Mouse (Mus musculus) lung, embryonic 15.5 days (tissue): ENCODE measurements around the gene Tspan9. TPM values are rescaled to one million over a fixed set of nuclear protein-coding genes. Genes with fewer than 3 reads are reported as not detected.

Experiments
- ATAC-seq: fragments of 200-750 bp; cut with Nextera tagmentation; 2 replicates; pipeline ENCODE4 v1.8.0; 2017; ENCODE audit warnings: moderate number of reproducible peaks, borderline replicate concordance; ENCODE audit not compliant: low FRiP score, low TSS enrichment; ENCODE audit errors: extremely low read depth
- H3K27ac ChIP-seq: fragments of 300-500 bp; sonication (generic); 2 replicates; pipeline ENCODE4 v1.5.1; 2015; ENCODE audit warnings: moderate library complexity, mild to moderate bottlenecking, inconsistent platforms
- H3K27me3 ChIP-seq: fragments of 300-500 bp; sonication (generic); 2 replicates; pipeline ENCODE4 v1.6.1; 2015; ENCODE audit warnings: inconsistent platforms
- H3K36me3 ChIP-seq: fragments of 300-500 bp; sonication (generic); 2 replicates; pipeline ENCODE4 v1.6.1; 2015; ENCODE audit warnings: inconsistent platforms
- H3K4me1 ChIP-seq: fragments of 300-500 bp; sonication (generic); 2 replicates; pipeline ENCODE4 v1.6.1; 2015; ENCODE audit warnings: inconsistent platforms
- H3K4me2 ChIP-seq: fragments of 300-500 bp; sonication (generic); 2 replicates; pipeline ENCODE4 v1.6.1; 2015; ENCODE audit warnings: inconsistent platforms, mild to moderate bottlenecking, moderate library complexity
- H3K4me3 ChIP-seq: fragments of 300-500 bp; sonication (generic); 2 replicates; pipeline ENCODE4 v1.5.1; 2015; ENCODE audit warnings: mild to moderate bottlenecking, inconsistent platforms
- H3K9ac ChIP-seq: fragments of 300-500 bp; sonication (generic); 2 replicates; pipeline ENCODE4 v1.6.1; 2015; ENCODE audit warnings: inconsistent platforms
- H3K9me3 ChIP-seq: fragments of 300-500 bp; sonication (generic); 2 replicates; pipeline ENCODE4 v1.6.1; 2016; ENCODE audit warnings: inconsistent platforms
- WGBS: fragments of 180-500 bp; shearing (Covaris S2); methylation state at CpG from one replicate; pipeline ENCODE4 v1.1.7; 2015; 5-methylcytosine and 5-hydroxymethylcytosine counted together
- polyA plus RNA-seq: library from polyadenylated mRNA; unstranded; fragments of >200 nt; fragmentation: Nextera tagmentation; extraction: Ambion mirVana; gene quantifications from 2 replicates; pipeline ENCODE4 v1.2.1, GENCODE M21; 2015

Tspan9 gene
- polyA plus RNA-seq, 1 experiment from 2014 or later: 130 TPM

GRCm38 (mm10) chr6:127949885-127950284 is 193.5 kb downstream of the Tspan9 start:
- H3K4me3 ChIP-seq: no peak overlapping the region
- WGBS: 87% methylated on average over 7 of the region's 7 CpGs
- no peak for ATAC-seq

GRCm38 (mm10) chr6:127948656-127949055 is 194.7 kb downstream of the Tspan9 start:
- ATAC-seq: no peak
- Histone ChIP-seq H3K27me3 (no peaks in the 10 kb centered on the region), H3K9me3 (no peaks in the 10 kb centered on the region), H3K9ac (no peak overlapping the region), H3K27ac (no peak overlapping the region), H3K4me3 (no peak overlapping the region), H3K4me1 (no peaks in the 10 kb centered on the region), H3K4me2 (no peak overlapping the region), H3K36me3 (no peaks in the 10 kb centered on the region)
- WGBS: 75% methylated on average over 9 of the region's 9 CpGs

More at GRCm38 (mm10) chr6:127949885-127950284, 193.5 kb downstream of the Tspan9 start:
- Histone ChIP-seq H3K4me2 (no peak overlapping the region), H3K27ac (no peak overlapping the region), H3K9me3 (no peaks in the 10 kb centered on the region), H3K27me3 (no peaks in the 10 kb centered on the region), H3K4me1 (no peaks in the 10 kb centered on the region), H3K9ac (no peak overlapping the region), H3K36me3 (no peaks in the 10 kb centered on the region)

- Histone ChIP-seq H3K4me1 (no peaks in the 10 kb centered on the region), H3K9ac (no peak overlapping the region), H3K27me3 (no peaks in the 10 kb centered on the region), H3K27ac (no peak overlapping the region), H3K4me3 (no peak overlapping the region), H3K36me3 (no peaks in the 10 kb centered on the region), H3K9me3 (no peaks in the 10 kb centered on the region), H3K4me2 (no peak overlapping the region)
- ATAC-seq: no peak
- 55% methylated on average over 9 of the region's 9 CpGs for WGBS
These were observed 197.7 kb downstream of the Tspan9 start for GRCm38 (mm10) chr6:127945725-127946124.

GRCm38 (mm10) chr6:127942421-127942820 is 201.0 kb downstream of the Tspan9 start:
- no peaks in the 10 kb centered on the region for H3K4me1 ChIP-seq
- H3K27me3 ChIP-seq: no peaks in the 10 kb centered on the region
- 84% methylated on average over 8 of the region's 8 CpGs for WGBS
- no peak for ATAC-seq
- no peak overlapping the region for H3K9ac ChIP-seq
- no peaks in the 10 kb centered on the region for H3K36me3 ChIP-seq
- no peaks in the 10 kb centered on the region for H3K9me3 ChIP-seq
- H3K4me2 ChIP-seq: no peak overlapping the region
- H3K4me3 ChIP-seq: no peak overlapping the region
- no peak overlapping the region for H3K27ac ChIP-seq

GRCm38 (mm10) chr6:127935105-127935504 is 208.3 kb downstream of the Tspan9 start:
- H3K4me3 ChIP-seq: no peak overlapping the region
- H3K4me1 ChIP-seq: peaks cover 13% of the 10 kb centered on the region
- no peaks in the 10 kb centered on the region for H3K9me3 ChIP-seq
- H3K36me3 ChIP-seq: no peaks in the 10 kb centered on the region; the same call in 1 of the 2 replicates
- H3K27ac ChIP-seq: no peak overlapping the region
- no peak overlapping the region for H3K4me2 ChIP-seq
- ATAC-seq: no peak
- H3K27me3 ChIP-seq: no peaks in the 10 kb centered on the region
- H3K9ac ChIP-seq: no peak overlapping the region
- 82% methylated on average over 3 of the region's 3 CpGs for WGBS

- no peak overlapping the region for H3K4me3 ChIP-seq
- no peaks in the 10 kb centered on the region; the same call in 1 of the 2 replicates for H3K36me3 ChIP-seq
- no peak overlapping the region for H3K9ac ChIP-seq
- no peak overlapping the region for H3K27ac ChIP-seq
- no peak overlapping the region for H3K4me2 ChIP-seq
- no peaks in the 10 kb centered on the region for H3K27me3 ChIP-seq
- peaks cover 13% of the 10 kb centered on the region for H3K4me1 ChIP-seq
- H3K9me3 ChIP-seq: no peaks in the 10 kb centered on the region
- no peak for ATAC-seq
- 93% methylated on average over 5 of the region's 5 CpGs for WGBS
These were observed 209.6 kb downstream of the Tspan9 start for GRCm38 (mm10) chr6:127933841-127934240.

GRCm38 (mm10) chr6:127932697-127933096 is 210.7 kb downstream of the Tspan9 start:
- Histone ChIP-seq H3K4me1 (peaks cover 17% of the 10 kb centered on the region), H3K9me3 (no peaks in the 10 kb centered on the region), H3K27me3 (no peaks in the 10 kb centered on the region), H3K9ac (no peak overlapping the region), H3K27ac (no peak overlapping the region), H3K4me2 (no peak overlapping the region), H3K4me3 (no peak overlapping the region), H3K36me3 (no peaks in the 10 kb centered on the region; the same call in 1 of the 2 replicates)
- WGBS: 24% methylated on average over 5 of the region's 5 CpGs
- peak; percentile 83 for ATAC-seq

- no peak overlapping the region for H3K4me2 ChIP-seq
- H3K4me1 ChIP-seq: peaks cover 18% of the 10 kb centered on the region
- H3K9me3 ChIP-seq: no peaks in the 10 kb centered on the region
- H3K4me3 ChIP-seq: no peak overlapping the region
- 71% methylated on average over 5 of the region's 5 CpGs for WGBS
- no peak overlapping the region for H3K27ac ChIP-seq
- H3K27me3 ChIP-seq: no peaks in the 10 kb centered on the region
- no peak overlapping the region for H3K9ac ChIP-seq
- no peak for ATAC-seq
- no peaks in the 10 kb centered on the region; the same call in 1 of the 2 replicates for H3K36me3 ChIP-seq
These were observed 214.7 kb downstream of the Tspan9 start for GRCm38 (mm10) chr6:127928682-127929081.

- WGBS: 57% methylated on average over 9 of the region's 9 CpGs
- H3K4me3 ChIP-seq: no peak overlapping the region
- peaks cover 11% of the 10 kb centered on the region; the same call in 1 of the 2 replicates for H3K4me1 ChIP-seq
- H3K36me3 ChIP-seq: no peaks in the 10 kb centered on the region
- no peaks in the 10 kb centered on the region for H3K9me3 ChIP-seq
- H3K9ac ChIP-seq: no peak overlapping the region
- no peak overlapping the region for H3K4me2 ChIP-seq
- H3K27ac ChIP-seq: no peak overlapping the region
- ATAC-seq: no peak
- no peaks in the 10 kb centered on the region for H3K27me3 ChIP-seq
These were observed 217.5 kb downstream of the Tspan9 start for GRCm38 (mm10) chr6:127925915-127926314.

- Histone ChIP-seq H3K4me2 (no peak overlapping the region), H3K36me3 (no peaks in the 10 kb centered on the region), H3K4me1 (peaks cover 16% of the 10 kb centered on the region), H3K27ac (no peak overlapping the region), H3K9me3 (no peaks in the 10 kb centered on the region), H3K27me3 (no peaks in the 10 kb centered on the region), H3K9ac (no peak overlapping the region), H3K4me3 (no peak overlapping the region)
- no peak for ATAC-seq
- 67% methylated on average over 6 of the region's 6 CpGs for WGBS
These were observed 218.6 kb downstream of the Tspan9 start for GRCm38 (mm10) chr6:127924750-127925149.

- Histone ChIP-seq H3K9me3 (no peaks in the 10 kb centered on the region), H3K4me2 (no peak overlapping the region), H3K9ac (no peak overlapping the region), H3K36me3 (no peaks in the 10 kb centered on the region), H3K4me3 (no peak overlapping the region), H3K4me1 (peaks cover 16% of the 10 kb centered on the region), H3K27me3 (no peaks in the 10 kb centered on the region), H3K27ac (no peak overlapping the region)
- WGBS: 79% methylated on average over 9 of the region's 9 CpGs
- ATAC-seq: no peak
These were observed 220.1 kb downstream of the Tspan9 start for GRCm38 (mm10) chr6:127923296-127923695.

- Histone ChIP-seq H3K4me3 (no peak overlapping the region), H3K36me3 (no peaks in the 10 kb centered on the region), H3K9me3 (no peaks in the 10 kb centered on the region), H3K27ac (no peak overlapping the region), H3K4me1 (peaks cover 10% of the 10 kb centered on the region), H3K27me3 (no peaks in the 10 kb centered on the region), H3K4me2 (no peak overlapping the region), H3K9ac (no peak overlapping the region)
- 34% methylated on average over 9 of the region's 9 CpGs for WGBS
- no peak for ATAC-seq
These were observed 221.4 kb downstream of the Tspan9 start for GRCm38 (mm10) chr6:127921996-127922395.

GRCm38 (mm10) chr6:127920652-127921051 is 222.7 kb downstream of the Tspan9 start:
- 7% methylated on average over 8 of the region's 8 CpGs for WGBS
- Histone ChIP-seq H3K9me3 (no peaks in the 10 kb centered on the region), H3K4me1 (peaks cover 10% of the 10 kb centered on the region), H3K27ac (no peak overlapping the region), H3K9ac (no peak overlapping the region), H3K36me3 (0 out of 2 replicates have a peak, but pooled peaks cover 5% of the 10 kb centered on the region), H3K4me3 (no peak overlapping the region), H3K27me3 (no peaks in the 10 kb centered on the region), H3K4me2 (no peak overlapping the region)
- ATAC-seq: peak; percentile 20; the same call in 1 of the 2 replicates
